Mouse (Mus musculus): ENCODE data around the gene Gm3373.
"Not testable (repeated sequence)": the region's sequence is repeated elsewhere in the genome, so short reads cannot be mapped to it uniquely, and the experiment has no call there.

DNA sequence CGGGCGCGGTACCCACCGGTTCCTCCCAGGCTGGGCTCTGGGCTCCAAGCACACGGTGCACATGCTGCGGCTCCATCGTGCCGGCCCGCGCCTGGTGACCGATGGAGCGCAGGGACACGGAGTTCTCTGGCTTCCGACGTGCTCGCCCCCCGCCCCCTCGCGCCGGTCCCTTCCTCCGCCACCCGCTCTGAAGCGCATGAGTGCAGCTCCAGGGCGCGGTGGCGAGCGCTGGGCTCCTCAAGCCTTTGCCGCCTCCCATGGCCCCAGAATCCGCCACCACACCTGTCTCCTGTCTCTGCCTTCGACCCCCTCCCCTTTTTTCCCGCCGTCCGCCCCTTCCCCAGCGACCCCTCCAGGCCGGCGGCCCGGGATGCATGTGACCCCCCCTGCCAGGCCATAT is at the start of gene Gm3373:
- not testable (repeated sequence) for TF ChIP-seq CTCF, EP300 (IDR thresholded peaks at IDR 0.05; ENCODE audit: low read depth)

Data from liver, postnatal 0 days (tissue).